Mouse (Mus musculus) spleen, adult 12 weeks (tissue): Measurements from ENCODE around the gene Mfsd4b2.

Experiments used
- DNase-seq: peaks from one replicate; pipeline ENCODE4 v3.0.0; 2022; ENCODE audit warnings: low spot score

Mfsd4b2 gene

GRCm38 (mm10) chr10:39893702-39894697 is 32.7 kb downstream of the Mfsd4b2 start:
- DNase-seq: no peak

DNA sequence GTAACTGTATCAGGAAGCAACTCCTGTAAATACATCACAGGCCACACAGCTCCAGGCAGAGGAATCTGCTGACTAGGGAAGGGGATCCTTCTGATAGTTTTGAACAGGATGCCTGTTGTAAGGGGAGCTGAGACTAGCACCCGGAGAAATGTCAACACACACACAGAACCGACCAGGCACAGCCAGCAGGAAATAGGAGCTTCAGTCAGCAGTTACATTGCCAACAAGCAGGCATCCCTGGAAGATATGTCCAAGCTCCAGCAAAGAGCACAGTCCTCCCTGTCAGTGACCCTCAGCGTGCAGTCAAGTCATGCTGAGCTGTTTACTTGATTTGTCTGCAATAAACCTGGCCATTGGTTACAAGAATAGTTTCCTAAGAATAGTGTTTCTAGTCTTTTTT is 38.1 kb downstream of the Mfsd4b2 start:
- DNase-seq: no peak
